Mouse (Mus musculus): ENCODE measurements at regions not wholly inside any gene's neighbourhood (a gene's known extent, or its start where the extent isn't known, plus 50 kb on each side); places are given as distances from the start of the nearest gene placed in this dataset.

DNA sequence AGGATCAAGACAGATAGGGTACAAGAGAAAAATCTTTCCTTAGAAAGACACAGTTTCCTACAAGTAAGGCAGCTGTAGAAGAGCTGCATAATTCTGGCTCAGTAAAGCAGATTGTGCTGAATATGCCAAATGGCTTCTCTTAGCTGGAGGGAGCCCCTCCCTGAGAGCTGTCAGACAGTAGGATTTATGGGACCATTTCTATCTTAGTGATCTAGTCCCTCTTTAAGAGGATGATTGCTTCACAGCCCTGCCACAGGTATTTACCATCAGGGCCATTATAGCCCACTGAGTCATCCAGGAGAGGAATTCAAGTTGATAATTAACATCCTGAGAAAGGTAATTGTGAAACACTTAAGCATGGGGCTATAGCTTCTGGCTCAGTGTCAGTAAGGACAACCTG is 101.5 kb upstream of the Cypt1 start:
- DNase-seq (ENCODE audit: low read depth), result peak; percentile 69

DNA sequence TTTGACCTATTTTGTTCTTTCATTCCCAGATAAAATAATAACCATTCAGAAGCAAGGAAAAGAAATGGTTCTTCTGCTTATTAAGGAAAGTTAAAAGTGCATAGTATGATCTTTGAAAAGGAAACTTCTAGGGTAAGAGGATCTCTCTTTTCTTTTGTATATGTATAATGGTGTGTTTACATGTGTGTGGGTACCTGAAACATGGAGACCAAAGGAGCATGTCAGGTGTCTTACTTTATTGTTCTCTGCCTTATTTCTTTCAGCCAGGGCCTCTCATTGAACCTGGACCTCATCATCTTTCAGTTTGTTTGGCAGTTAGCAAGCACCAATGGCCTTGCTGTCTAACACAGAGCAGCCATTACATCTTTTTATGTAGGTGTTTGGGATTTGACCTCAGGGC is 101.0 kb upstream of the Cypt1 start:
- DNase-seq (ENCODE audit: low read depth), result no peak

DNA sequence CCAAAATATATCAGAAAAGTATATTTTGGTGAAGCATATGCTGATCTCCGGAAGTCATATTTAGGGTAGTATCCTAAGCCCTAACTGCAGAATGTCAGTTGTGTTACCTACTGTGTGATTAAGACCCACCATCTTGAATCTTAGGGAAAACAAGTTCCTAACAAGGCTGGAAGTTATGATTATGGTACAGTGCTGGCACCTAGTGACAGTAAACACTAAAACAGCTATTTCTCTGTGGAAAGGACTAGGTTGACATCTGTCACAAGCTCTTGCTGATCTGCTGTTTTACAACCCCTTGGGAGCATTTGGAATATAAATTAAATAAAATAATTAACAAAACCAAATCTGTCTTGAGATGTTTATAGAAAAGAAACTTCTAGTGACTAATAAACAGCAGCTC is 84.6 kb upstream of the Cypt1 start:
- no peak for DNase-seq (ENCODE audit: low read depth)

- no peak for DNase-seq (ENCODE audit: low read depth)
Observed at GRCm38 (mm10) chrX:16450496-16451078, 72.1 kb upstream of the Cypt1 start.
